Mouse (Mus musculus) macrophage (primary cell): ENCODE data around the gene Gnai2. TPM values are rescaled to one million over a fixed set of nuclear protein-coding genes. Genes with fewer than 3 reads are reported as not detected.
"Not testable (repeated sequence)": the region's sequence is repeated elsewhere in the genome, so short reads cannot be mapped to it uniquely, and the experiment has no call there.

Experiments
- H3K27ac ChIP-seq: fragments of 350-480 bp; formaldehyde crosslinking; 2 replicates; pipeline ENCODE4 v1.9.0; 2021
- H3K36me3 ChIP-seq: fragments of 350-480 bp; formaldehyde crosslinking; 2 replicates; pipeline ENCODE4 v1.9.0; 2021; ENCODE audit errors: inconsistent target
- H3K4me3 ChIP-seq: fragments of 350-480 bp; formaldehyde crosslinking; 2 replicates; pipeline ENCODE4 v1.9.0; 2021; ENCODE audit errors: inconsistent target
- H3K79me2 ChIP-seq: fragments of 350-480 bp; formaldehyde crosslinking; 2 replicates; pipeline ENCODE4 v1.9.0; 2021; ENCODE audit errors: inconsistent target
- WGBS: methylation state at CpG from one replicate; pipeline ENCODE4 v1.1.7; 2026; ENCODE audit warnings: inconsistent platforms; ENCODE audit not compliant: missing documents; 5-methylcytosine and 5-hydroxymethylcytosine counted together
- polyA plus RNA-seq: library from polyadenylated mRNA; stranded (reverse); fragments of 250-400 nt; gene quantifications from 3 replicates; pipeline ENCODE4 v1.2.4, GENCODE M21; 2018; ENCODE audit warnings: inconsistent platforms

The Gnai2 gene
- polyA plus RNA-seq, 1 experiment from 2014 or later = 802 TPM

GRCm38 (mm10) chr9:107572327-107572662, 62.9 kb downstream of the Gnai2 start:
- Histone ChIP-seq H3K4me3 (no peak overlapping the region), H3K79me2 (peaks cover 16% of the 10 kb centered on the region), H3K36me3 (peaks cover 10% of the 10 kb centered on the region; the same call in 1 of the 2 replicates), H3K27ac (no peak overlapping the region)
- WGBS = 92% methylated on average over 2 of the region's 2 CpGs

- WGBS = 95% methylated on average over 22 of the region's 22 CpGs
- no peak overlapping the region for H3K27ac ChIP-seq
- H3K4me3 ChIP-seq = no peak overlapping the region
These were observed 63.4 kb downstream of the Gnai2 start for GRCm38 (mm10) chr9:107571534-107572326.

GRCm38 (mm10) chr9:107570845-107571244, 64.3 kb downstream of the Gnai2 start:
- WGBS = 96% methylated on average over 20 of the region's 21 CpGs
- Histone ChIP-seq H3K4me3 (no peak overlapping the region), H3K79me2 (peaks cover 11% of the 10 kb centered on the region; the same call in 1 of the 2 replicates), H3K27ac (no peak overlapping the region), H3K36me3 (peaks cover 10% of the 10 kb centered on the region; the same call in 1 of the 2 replicates)

More at GRCm38 (mm10) chr9:107571534-107572326, 63.4 kb downstream of the Gnai2 start:
- peaks cover 11% of the 10 kb centered on the region; the same call in 1 of the 2 replicates for H3K79me2 ChIP-seq
- H3K36me3 ChIP-seq = peaks cover 10% of the 10 kb centered on the region; the same call in 1 of the 2 replicates

GRCm38 (mm10) chr9:107570016-107570415, 65.2 kb downstream of the Gnai2 start:
- 86% methylated on average over 13 of the region's 13 CpGs for WGBS
- H3K27ac ChIP-seq = peak overlapping the region; percentile 91; the same call in 1 of the 2 replicates
- H3K36me3 ChIP-seq = peaks cover 10% of the 10 kb centered on the region; the same call in 1 of the 2 replicates
- peak overlapping the region; percentile 49 for H3K4me3 ChIP-seq
- peaks cover 11% of the 10 kb centered on the region; the same call in 1 of the 2 replicates for H3K79me2 ChIP-seq

GRCm38 (mm10) chr9:107569270-107569669, 65.9 kb downstream of the Gnai2 start:
- H3K4me3 ChIP-seq = peak overlapping the region; percentile 49
- under 1% methylated on average over 23 of the region's 23 CpGs for WGBS
- H3K36me3 ChIP-seq = peaks cover 10% of the 10 kb centered on the region; the same call in 1 of the 2 replicates
- peaks cover 14% of the 10 kb centered on the region; the same call in 1 of the 2 replicates for H3K79me2 ChIP-seq
- peak overlapping the region; percentile 91 for H3K27ac ChIP-seq

- Histone ChIP-seq H3K36me3 (peaks cover 10% of the 10 kb centered on the region; the same call in 1 of the 2 replicates), H3K4me3 (peak overlapping the region; percentile 49), H3K79me2 (peaks cover 21% of the 10 kb centered on the region; the same call in 1 of the 2 replicates), H3K27ac (peak overlapping the region; percentile 91)
- WGBS = 4% methylated on average over 40 of the region's 41 CpGs
These were observed 66.6 kb downstream of the Gnai2 start for GRCm38 (mm10) chr9:107568331-107569261.

GRCm38 (mm10) chr9:107567702-107568319, 67.4 kb downstream of the Gnai2 start, which contains the start of gene Hyal2:
Gene Hyal2, plus strand, starts transcription at chr9:107567945.
- Histone ChIP-seq H3K36me3 (peaks cover 10% of the 10 kb centered on the region; the same call in 1 of the 2 replicates), H3K27ac (peak within 1 kb of the TSS; percentile 91), H3K79me2 (peaks cover 24% of the 10 kb centered on the region; the same call in 1 of the 2 replicates), H3K4me3 (peak within 1 kb of the TSS; percentile 49)
- 71% methylated on average over 18 of the region's 18 CpGs for WGBS

- Histone ChIP-seq H3K27ac (0 out of 2 replicates have a peak overlapping the region, but pooled peaks have one; percentile 8), H3K4me3 (no peak overlapping the region), H3K36me3 (peaks cover 6% of the 10 kb centered on the region; the same call in 1 of the 2 replicates), H3K79me2 (peaks cover 24% of the 10 kb centered on the region; the same call in 1 of the 2 replicates)
- 62% methylated on average over 3 of the region's 3 CpGs for WGBS
These were observed 68.3 kb downstream of the Gnai2 start for GRCm38 (mm10) chr9:107566855-107567254.

- 63% methylated on average over 15 of the region's 15 CpGs for WGBS
- peaks cover 24% of the 10 kb centered on the region; the same call in 1 of the 2 replicates for H3K79me2 ChIP-seq
- 0 out of 2 replicates have a peak overlapping the region, but pooled peaks have one; percentile 8 for H3K27ac ChIP-seq
- no peak overlapping the region for H3K4me3 ChIP-seq
- H3K36me3 ChIP-seq = peaks cover 12% of the 10 kb centered on the region
These were observed 69.0 kb downstream of the Gnai2 start for GRCm38 (mm10) chr9:107566041-107566709.

- H3K27ac ChIP-seq, H3K4me3 ChIP-seq: not testable (repeated sequence)
- 40% methylated on average over 4 of the region's 5 CpGs for WGBS
- Histone ChIP-seq H3K79me2 (peaks cover 23% of the 10 kb centered on the region; the same call in 1 of the 2 replicates), H3K36me3 (peaks cover 18% of the 10 kb centered on the region)
These were observed 69.6 kb downstream of the Gnai2 start for GRCm38 (mm10) chr9:107565556-107565955.

Other genes starting within 250 kb of the Gnai2 start
- not detected in 3 replicates for gene Cacna2d2, start 235.8 kb downstream of the Gnai2 start, polyA plus RNA-seq
- gene Tmem115, start 101.4 kb downstream of the Gnai2 start, polyA plus RNA-seq = 17.7 to 33.3 TPM (median 29.4 TPM) in 3 replicates
- gene Cyb561d2, start 93.2 kb downstream of the Gnai2 start, polyA plus RNA-seq = 7.6 to 19.6 TPM (median 16.7 TPM) in 3 replicates
- gene Nprl2, start 93.1 kb downstream of the Gnai2 start, polyA plus RNA-seq = 9.4 to 15.1 TPM (median 10.0 TPM) in 3 replicates
- not detected in 3 replicates for gene Zmynd10, start 88.1 kb downstream of the Gnai2 start, polyA plus RNA-seq
- gene Rassf1, start 83.8 kb downstream of the Gnai2 start, polyA plus RNA-seq = 23.0 to 34.3 TPM (median 33.0 TPM) in 3 replicates
- gene Tusc2, start 72.1 kb downstream of the Gnai2 start, polyA plus RNA-seq = 30.9 to 32.2 TPM (median 30.9 TPM) in 3 replicates
- gene Hyal2, start 67.4 kb downstream of the Gnai2 start, polyA plus RNA-seq = 17.0 to 33.6 TPM (median 19.7 TPM) in 3 replicates
- 20.3 to 38.2 TPM (median 30.4 TPM) in 3 replicates for gene Hyal1, start 58.4 kb downstream of the Gnai2 start, polyA plus RNA-seq
- 25.1 to 39.9 TPM (median 29.7 TPM) in 3 replicates for gene Naa80, start 56.5 kb downstream of the Gnai2 start, polyA plus RNA-seq
- gene Hyal3, start 54.5 kb downstream of the Gnai2 start, polyA plus RNA-seq = 0.38 to 0.51 TPM (median 0.43 TPM) in 3 replicates
- 4.4 to 25.0 TPM (median 10.0 TPM) in 3 replicates for gene Ifrd2, start 47.7 kb downstream of the Gnai2 start, polyA plus RNA-seq
- not detected in 3 replicates for gene Sema3b, start 26.1 kb downstream of the Gnai2 start, polyA plus RNA-seq
- gene Slc38a3, start 34.2 kb upstream of the Gnai2 start, polyA plus RNA-seq = not detected in 3 replicates
- gene Gnat1, start 44.3 kb upstream of the Gnai2 start, polyA plus RNA-seq = not detected in 3 replicates
- 0.08 to 0.93 TPM in 2 of 3 replicates, not detected in the other for gene Sema3f, start 75.1 kb upstream of the Gnai2 start, polyA plus RNA-seq
- gene Rbm5, start 135.6 kb upstream of the Gnai2 start, polyA plus RNA-seq = 48.8 to 74.7 TPM (median 61.8 TPM) in 3 replicates
- 41.6 to 90.8 TPM (median 45.5 TPM) in 3 replicates for gene Rbm6, start 237.9 kb upstream of the Gnai2 start, polyA plus RNA-seq